Mouse (Mus musculus): ENCODE results near the gene Josd2. TPM values are rescaled to one million over a fixed set of nuclear protein-coding genes. Genes with fewer than 3 reads are reported as not detected.

The Josd2 gene
- polyA plus RNA-seq, 1 experiment, result 9.7 TPM

- H3K4me1 ChIP-seq (ENCODE audit: control insufficient read depth, insufficient read depth, low read length), result no peaks in the 10 kb centered on the region
- no peak overlapping the region for H3K9ac ChIP-seq (ENCODE audit: low read depth, poor library complexity, severe bottlenecking)
- H3K4me3 ChIP-seq (ENCODE audit: low read depth, low read length), result peak overlapping the region; percentile 75; the same call in 1 of the 2 replicates
- H3K27ac ChIP-seq (ENCODE audit: insufficient read depth, low read length), result no peak overlapping the region
- no peaks in the 10 kb centered on the region for H3K27me3 ChIP-seq (ENCODE audit: control insufficient read depth, insufficient read depth, low read length, poor library complexity, severe bottlenecking)
- no peaks in the 10 kb centered on the region for H3K36me3 ChIP-seq (ENCODE audit: control insufficient read depth, insufficient read depth, low read length, poor library complexity, severe bottlenecking)
- TF ChIP-seq EP300 (IDR thresholded peaks at IDR 0.05; ENCODE audit: insufficient read depth, low read depth, low read length) (no peak), CTCF (IDR thresholded peaks at IDR 0.05; ENCODE audit: low read depth, low read length) (no peak), POLR2A (IDR thresholded peaks at IDR 0.05; ENCODE audit: insufficient read depth, low read length) (no peak)
- no peaks in the 10 kb centered on the region for H3K9me3 ChIP-seq (replicated peaks; ENCODE audit: control insufficient read depth, insufficient read depth, low read length, poor library complexity, severe bottlenecking)
Observed at GRCm38 (mm10) chr7:44466888-44467311, 880 bp upstream of the Josd2 start.

- Histone ChIP-seq H3K4me1 (ENCODE audit: control insufficient read depth, insufficient read depth, low read length) (no peaks in the 10 kb centered on the region), H3K4me3 (ENCODE audit: low read depth, low read length) (peak overlapping the region; percentile 80; the same call in 1 of the 2 replicates), H3K9ac (ENCODE audit: low read depth, poor library complexity, severe bottlenecking) (no peak overlapping the region), H3K27me3 (ENCODE audit: control insufficient read depth, insufficient read depth, low read length, poor library complexity, severe bottlenecking) (no peaks in the 10 kb centered on the region), H3K27ac (ENCODE audit: insufficient read depth, low read length) (no peak overlapping the region), H3K36me3 (ENCODE audit: control insufficient read depth, insufficient read depth, low read length, poor library complexity, severe bottlenecking) (no peaks in the 10 kb centered on the region), H3K9me3 (replicated peaks; ENCODE audit: control insufficient read depth, insufficient read depth, low read length, poor library complexity, severe bottlenecking) (no peaks in the 10 kb centered on the region)
- TF ChIP-seq POLR2A (IDR thresholded peaks at IDR 0.05; ENCODE audit: insufficient read depth, low read length), result no peak
- TF ChIP-seq CTCF (IDR thresholded peaks at IDR 0.05; ENCODE audit: low read depth, low read length), result no peak
- no peak for TF ChIP-seq EP300 (IDR thresholded peaks at IDR 0.05; ENCODE audit: insufficient read depth, low read depth, low read length)
Observed at GRCm38 (mm10) chr7:44468644-44469285, 985 bp downstream of the Josd2 start.

- TF ChIP-seq POLR2A (IDR thresholded peaks at IDR 0.05; ENCODE audit: insufficient read depth, low read length), result no peak
- no peak for TF ChIP-seq CTCF (IDR thresholded peaks at IDR 0.05; ENCODE audit: low read depth, low read length)
- no peak for TF ChIP-seq EP300 (IDR thresholded peaks at IDR 0.05; ENCODE audit: insufficient read depth, low read depth, low read length)
Observed at GRCm38 (mm10) chr7:44469677-44470675, 2.2 kb downstream of the Josd2 start.

GRCm38 (mm10) chr7:44470696-44471612, 3.2 kb downstream of the Josd2 start:
- H3K9me3 ChIP-seq (replicated peaks; ENCODE audit: control insufficient read depth, insufficient read depth, low read length, poor library complexity, severe bottlenecking), result no peaks in the 10 kb centered on the region
- no peak overlapping the region for H3K9ac ChIP-seq (ENCODE audit: low read depth, poor library complexity, severe bottlenecking)
- H3K27ac ChIP-seq (ENCODE audit: insufficient read depth, low read length), result no peak overlapping the region
- H3K36me3 ChIP-seq (ENCODE audit: control insufficient read depth, insufficient read depth, low read length, poor library complexity, severe bottlenecking), result no peaks in the 10 kb centered on the region
- no peak overlapping the region for H3K4me3 ChIP-seq (ENCODE audit: low read depth, low read length)
- TF ChIP-seq POLR2A (IDR thresholded peaks at IDR 0.05; ENCODE audit: insufficient read depth, low read length) (no peak), EP300 (IDR thresholded peaks at IDR 0.05; ENCODE audit: insufficient read depth, low read depth, low read length) (no peak), CTCF (IDR thresholded peaks at IDR 0.05; ENCODE audit: low read depth, low read length) (no peak)
- no peaks in the 10 kb centered on the region for H3K4me1 ChIP-seq (ENCODE audit: control insufficient read depth, insufficient read depth, low read length)
- H3K27me3 ChIP-seq (ENCODE audit: control insufficient read depth, insufficient read depth, low read length, poor library complexity, severe bottlenecking), result no peaks in the 10 kb centered on the region; the same call in 1 of the 2 replicates

More at GRCm38 (mm10) chr7:44469677-44470675, 2.2 kb downstream of the Josd2 start:
- Histone ChIP-seq H3K4me3 (ENCODE audit: low read depth, low read length) (no peak overlapping the region), H3K27me3 (ENCODE audit: control insufficient read depth, insufficient read depth, low read length, poor library complexity, severe bottlenecking) (no peaks in the 10 kb centered on the region), H3K9ac (ENCODE audit: low read depth, poor library complexity, severe bottlenecking) (no peak overlapping the region), H3K9me3 (replicated peaks; ENCODE audit: control insufficient read depth, insufficient read depth, low read length, poor library complexity, severe bottlenecking) (no peaks in the 10 kb centered on the region), H3K4me1 (ENCODE audit: control insufficient read depth, insufficient read depth, low read length) (no peaks in the 10 kb centered on the region), H3K27ac (ENCODE audit: insufficient read depth, low read length) (no peak overlapping the region), H3K36me3 (ENCODE audit: control insufficient read depth, insufficient read depth, low read length, poor library complexity, severe bottlenecking) (no peaks in the 10 kb centered on the region)

GRCm38 (mm10) chr7:44471880-44472557, 4.2 kb downstream of the Josd2 start:
- no peak for TF ChIP-seq CTCF (IDR thresholded peaks at IDR 0.05; ENCODE audit: low read depth, low read length)
- TF ChIP-seq POLR2A (IDR thresholded peaks at IDR 0.05; ENCODE audit: insufficient read depth, low read length), result no peak
- no peak for TF ChIP-seq EP300 (IDR thresholded peaks at IDR 0.05; ENCODE audit: insufficient read depth, low read depth, low read length)
- no peaks in the 10 kb centered on the region for H3K9me3 ChIP-seq (replicated peaks; ENCODE audit: control insufficient read depth, insufficient read depth, low read length, poor library complexity, severe bottlenecking)
- H3K27me3 ChIP-seq (ENCODE audit: control insufficient read depth, insufficient read depth, low read length, poor library complexity, severe bottlenecking), result no peaks in the 10 kb centered on the region; the same call in 1 of the 2 replicates
- no peaks in the 10 kb centered on the region for H3K4me1 ChIP-seq (ENCODE audit: control insufficient read depth, insufficient read depth, low read length)
- no peaks in the 10 kb centered on the region for H3K36me3 ChIP-seq (ENCODE audit: control insufficient read depth, insufficient read depth, low read length, poor library complexity, severe bottlenecking)
- no peak overlapping the region for H3K4me3 ChIP-seq (ENCODE audit: low read depth, low read length)
- no peak overlapping the region for H3K9ac ChIP-seq (ENCODE audit: low read depth, poor library complexity, severe bottlenecking)
- no peak overlapping the region for H3K27ac ChIP-seq (ENCODE audit: insufficient read depth, low read length)
